Mouse (Mus musculus) limb, embryonic 14.5 days (tissue): ENCODE results near the gene Gm10663. TPM values are rescaled to one million over a fixed set of nuclear protein-coding genes. Genes with fewer than 3 reads are reported as not detected.

Experiments
- ATAC-seq: fragments of 200-750 bp; cut with Nextera tagmentation; 2 replicates; pipeline ENCODE4 v1.8.0; 2017; ENCODE audit warnings: low read depth, moderate number of reproducible peaks, moderate TSS enrichment; ENCODE audit not compliant: low FRiP score
- DNase-seq: peaks from one replicate; pipeline ENCODE4 v3.0.0-alpha.2; 2015; ENCODE audit warnings: low spot score
- H3K27ac ChIP-seq: fragments of 300-500 bp; sonication (generic); replicated peaks from 2 replicates; pipeline ENCODE4 v1.5.1; 2014; ENCODE audit warnings: low read depth, mild to moderate bottlenecking, low read length, moderate library complexity, mixed read lengths
- H3K27me3 ChIP-seq: fragments of 300-500 bp; sonication (generic); 2 replicates; pipeline ENCODE4 v1.6.1; 2014; ENCODE audit warnings: low read length, mixed read lengths; ENCODE audit not compliant: control insufficient read depth, insufficient read depth
- H3K36me3 ChIP-seq: fragments of 300-500 bp; sonication (generic); 2 replicates; pipeline ENCODE4 v1.6.1; 2014; ENCODE audit warnings: mild to moderate bottlenecking, low read length, moderate library complexity, mixed read lengths; ENCODE audit not compliant: control insufficient read depth, insufficient read depth
- H3K4me1 ChIP-seq: fragments of 300-500 bp; sonication (generic); 2 replicates; pipeline ENCODE4 v1.6.1; 2014; ENCODE audit warnings: antibody characterized with exemption, low read length, mixed read lengths; ENCODE audit not compliant: control insufficient read depth, insufficient read depth
- H3K4me2 ChIP-seq: fragments of 300-500 bp; sonication (generic); replicated peaks from 2 replicates; pipeline ENCODE4 v1.6.1; 2014; ENCODE audit warnings: low read depth, mild to moderate bottlenecking, low read length, moderate library complexity; ENCODE audit not compliant: severe bottlenecking
- H3K4me3 ChIP-seq: fragments of 300-500 bp; sonication (generic); replicated peaks from 2 replicates; pipeline ENCODE4 v1.5.1; 2014; ENCODE audit warnings: low read length
- H3K9ac ChIP-seq: fragments of 300-500 bp; sonication (generic); 2 replicates; pipeline ENCODE4 v1.6.1; 2014; ENCODE audit warnings: mild to moderate bottlenecking, low read depth, low read length, moderate library complexity; ENCODE audit not compliant: severe bottlenecking
- H3K9me3 ChIP-seq: fragments of 300-500 bp; sonication (generic); 2 replicates; pipeline ENCODE4 v1.6.1; 2016; ENCODE audit warnings: low read length; ENCODE audit not compliant: control insufficient read depth
- POLR2A ChIP-seq: fragments of 200-500 bp; IDR thresholded peaks from 2 replicates; pipeline ENCODE4 v1.8.0; 2012; ENCODE audit warnings: inconsistent platforms, mild to moderate bottlenecking, moderate library complexity, borderline replicate concordance; ENCODE audit not compliant: insufficient read depth, insufficient read length; ENCODE audit errors: extremely low read depth
- WGBS: fragments of 180-500 bp; shearing (Covaris S2); extraction: QIAGEN DNeasy Blood & Tissue Kit; methylation state at CpG from one replicate; pipeline ENCODE4 v1.1.7; 2014; 5-methylcytosine and 5-hydroxymethylcytosine counted together
- polyA plus RNA-seq, 2 experiments: library from polyadenylated mRNA; depleted of rRNA in 1 of 2; stranded (reverse) in 1 of 2; unstranded in 1 of 2; fragments of >200 nt; fragmentation: Nextera tagmentation in 1 of 2; extraction: Ambion mirVana in 1 of 2; gene quantifications; 2 replicates each; pipeline versions ENCODE4 v1.2.1 to v1.2.3; 2012 to 2014

Gm10663 gene
- polyA plus RNA-seq, 2 experiments = not detected

GRCm38 (mm10) chr8:65067031-65067430 lies 7.8 kb upstream of the Gm10663 start:
- DNase-seq (no peak), ATAC-seq (no peak)
- WGBS = 90% methylated on average over 4 of the region's 4 CpGs

GRCm38 (mm10) chr8:65067694-65068472 lies 7.0 kb upstream of the Gm10663 start:
- no peaks in the 10 kb centered on the region for H3K4me1 ChIP-seq
- TF ChIP-seq POLR2A = no peak
- no peak overlapping the region for H3K4me3 ChIP-seq
- H3K9ac ChIP-seq = no peak overlapping the region
- no peaks in the 10 kb centered on the region for H3K27me3 ChIP-seq
- no peak for ATAC-seq
- 24% methylated on average over 10 of the region's 10 CpGs for WGBS
- DNase-seq = no peak
- H3K4me2 ChIP-seq = no peak overlapping the region
- H3K27ac ChIP-seq = no peak overlapping the region
- H3K9me3 ChIP-seq = no peaks in the 10 kb centered on the region
- H3K36me3 ChIP-seq = no peaks in the 10 kb centered on the region

More at GRCm38 (mm10) chr8:65067031-65067430, 7.8 kb upstream of the Gm10663 start:
- no peak overlapping the region for H3K27ac ChIP-seq
- no peak overlapping the region for H3K4me3 ChIP-seq
- no peak overlapping the region for H3K9ac ChIP-seq
- H3K9me3 ChIP-seq = no peaks in the 10 kb centered on the region
- no peak overlapping the region for H3K4me2 ChIP-seq
- no peaks in the 10 kb centered on the region for H3K4me1 ChIP-seq
- H3K36me3 ChIP-seq = no peaks in the 10 kb centered on the region
- no peak for TF ChIP-seq POLR2A
- no peaks in the 10 kb centered on the region for H3K27me3 ChIP-seq

GRCm38 (mm10) chr8:65068473-65068819 lies 6.4 kb upstream of the Gm10663 start:
- no peaks in the 10 kb centered on the region for H3K36me3 ChIP-seq
- no peak overlapping the region for H3K27ac ChIP-seq
- no peak for TF ChIP-seq POLR2A
- no peaks in the 10 kb centered on the region for H3K4me1 ChIP-seq
- H3K4me2 ChIP-seq = no peak overlapping the region
- no peaks in the 10 kb centered on the region for H3K27me3 ChIP-seq
- WGBS = 86% methylated on average over 4 of the region's 4 CpGs
- no peak overlapping the region for H3K9ac ChIP-seq
- ATAC-seq = no peak
- no peak for DNase-seq
- H3K9me3 ChIP-seq = no peaks in the 10 kb centered on the region
- H3K4me3 ChIP-seq = no peak overlapping the region

GRCm38 (mm10) chr8:65070996-65071395 lies 3.8 kb upstream of the Gm10663 start:
- Histone ChIP-seq H3K27ac (no peak overlapping the region), H3K9me3 (no peaks in the 10 kb centered on the region), H3K4me1 (no peaks in the 10 kb centered on the region), H3K4me2 (no peak overlapping the region), H3K4me3 (no peak overlapping the region), H3K27me3 (no peaks in the 10 kb centered on the region), H3K9ac (no peak overlapping the region), H3K36me3 (no peaks in the 10 kb centered on the region)
- DNase-seq (no peak), ATAC-seq (no peak)
- no peak for TF ChIP-seq POLR2A
- WGBS = 51% methylated on average over 4 of the region's 4 CpGs

- ATAC-seq = no peak
- no peak for DNase-seq
- no peak for TF ChIP-seq POLR2A
- Histone ChIP-seq H3K9me3 (no peaks in the 10 kb centered on the region), H3K4me2 (no peak overlapping the region), H3K4me1 (no peaks in the 10 kb centered on the region), H3K4me3 (no peak overlapping the region), H3K9ac (no peak overlapping the region), H3K27ac (no peak overlapping the region), H3K27me3 (no peaks in the 10 kb centered on the region), H3K36me3 (no peaks in the 10 kb centered on the region)
- WGBS = 82% methylated on average over 9 of the region's 9 CpGs
Observed at GRCm38 (mm10) chr8:65080731-65081130, 5.9 kb downstream of the Gm10663 start.
